Mouse (Mus musculus) kidney, postnatal 36 days (tissue): Measurements from ENCODE around the gene Lefty2.
"Not testable (repeated sequence)": the region's sequence is repeated elsewhere in the genome, so short reads cannot be mapped to it uniquely, and the experiment has no call there.

Experiments used
- DNase-seq, 2 experiments: peaks; one replicate each; pipeline ENCODE4 v3.0.0; 2021 to 2022; ENCODE audit warnings: mixed read lengths in 2 of 2

Lefty2 gene

DNA sequence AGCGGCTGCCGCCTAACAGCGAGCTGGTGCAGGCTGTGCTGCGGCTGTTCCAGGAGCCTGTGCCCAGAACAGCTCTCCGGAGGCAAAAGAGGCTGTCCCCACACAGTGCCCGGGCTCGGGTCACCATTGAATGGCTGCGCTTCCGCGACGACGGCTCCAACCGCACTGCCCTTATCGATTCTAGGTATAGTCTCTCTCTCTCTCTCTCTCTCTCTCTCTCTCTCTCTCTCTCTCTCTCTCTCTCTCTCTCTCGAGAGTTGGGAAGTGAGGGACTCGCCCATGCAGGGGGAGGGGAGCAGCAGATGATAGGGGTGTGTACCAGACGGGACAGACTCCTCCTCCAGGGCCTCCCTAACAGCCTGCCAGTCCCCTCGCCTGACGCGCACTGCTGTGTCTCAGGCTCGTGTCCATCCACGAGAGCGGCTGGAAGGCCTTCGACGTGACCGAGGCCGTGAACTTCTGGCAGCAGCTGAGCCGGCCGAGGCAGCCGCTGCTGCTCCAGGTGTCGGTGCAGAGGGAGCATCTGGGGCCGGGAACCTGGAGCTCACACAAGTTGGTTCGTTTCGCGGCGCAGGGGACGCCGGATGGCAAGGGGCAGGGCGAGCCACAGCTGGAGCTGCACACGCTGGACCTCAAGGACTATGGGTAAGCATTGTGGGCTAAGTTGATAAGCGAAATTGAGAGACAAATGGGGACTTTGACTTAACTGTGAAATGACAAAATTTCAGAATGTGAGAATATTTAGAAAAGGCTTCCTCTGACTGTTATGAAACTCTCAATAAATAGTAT is 43.9 kb downstream of the Lefty2 start:
- peak; percentile 43 to 53 for DNase-seq

GRCm38 (mm10) chr1:180937631-180938030 is 44.7 kb downstream of the Lefty2 start:
- DNase-seq: not testable (repeated sequence)

- not testable (repeated sequence) for DNase-seq
Measured at GRCm38 (mm10) chr1:180938781-180939180, 45.9 kb downstream of the Lefty2 start.

GRCm38 (mm10) chr1:180940776-180941460 is 48.0 kb downstream of the Lefty2 start:
- DNase-seq: no peak

DNA sequence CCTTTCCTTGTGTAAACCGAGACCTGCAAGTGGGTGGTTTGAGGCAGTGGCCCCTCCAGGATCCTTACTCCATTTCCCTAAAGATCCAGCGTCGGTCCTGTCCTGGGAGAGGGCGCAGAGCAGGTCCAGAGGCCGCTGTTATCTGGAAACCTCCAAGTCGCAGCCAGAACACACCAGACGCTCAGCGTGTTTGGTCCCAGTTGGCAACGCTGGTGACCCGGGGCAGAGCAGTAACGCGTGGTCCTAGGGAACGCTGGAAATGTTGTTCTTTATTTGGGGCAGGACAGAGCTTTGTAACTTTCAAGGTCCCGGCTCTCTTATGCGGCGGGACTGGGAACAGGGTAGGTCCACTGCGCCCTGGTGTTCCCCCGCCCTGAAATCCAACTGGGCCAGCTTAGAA is 48.8 kb downstream of the Lefty2 start:
- DNase-seq: no peak

DNA sequence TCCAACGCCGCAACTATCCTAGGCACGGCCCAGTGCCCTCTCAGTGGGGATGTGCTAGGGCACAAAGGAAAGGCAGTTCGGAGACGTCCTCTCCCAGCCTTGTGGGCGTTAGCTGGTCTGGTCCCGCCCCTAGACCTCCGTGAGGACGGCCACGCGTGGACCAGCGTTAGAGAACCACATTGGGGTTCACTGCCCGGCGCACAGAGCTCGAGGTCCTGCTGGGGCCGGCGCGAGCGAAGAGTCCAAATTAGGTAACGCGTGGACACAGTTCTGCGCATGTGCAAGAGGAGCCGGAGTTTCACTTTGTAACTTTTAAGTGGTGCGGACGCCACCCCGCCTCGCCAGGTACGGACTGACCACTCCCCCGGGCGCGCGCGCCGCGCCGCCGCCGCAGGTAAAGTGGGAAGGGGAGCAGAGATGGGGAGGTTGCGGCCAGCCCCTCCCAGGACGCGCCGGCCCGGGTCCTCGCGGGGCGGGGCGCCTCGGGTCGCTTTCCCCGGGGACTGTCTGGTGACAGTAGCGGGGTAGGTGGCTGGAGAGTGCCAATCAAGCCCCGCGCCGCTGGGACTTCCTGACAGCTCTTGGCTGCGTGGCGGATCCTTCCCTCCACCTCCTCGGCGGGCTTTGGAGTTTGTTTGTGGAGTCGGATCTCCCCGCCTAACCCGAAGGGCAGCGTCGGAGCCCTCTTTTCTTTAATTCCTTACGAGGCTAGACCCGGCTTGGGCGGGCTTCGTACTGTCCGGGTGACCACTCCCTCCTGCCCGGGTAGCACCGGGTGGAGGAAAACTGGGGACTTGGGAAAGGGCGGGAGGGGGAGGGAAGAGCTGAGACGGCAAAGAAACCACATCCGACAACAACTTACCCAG is 49.5 kb downstream of the Lefty2 start, which contains the start of gene Tmem63a:
Gene Tmem63a (plus strand): TSS at position 179 of the 866 bp plus-strand sequence.
- peak; percentile 86 to 89 for DNase-seq

DNA sequence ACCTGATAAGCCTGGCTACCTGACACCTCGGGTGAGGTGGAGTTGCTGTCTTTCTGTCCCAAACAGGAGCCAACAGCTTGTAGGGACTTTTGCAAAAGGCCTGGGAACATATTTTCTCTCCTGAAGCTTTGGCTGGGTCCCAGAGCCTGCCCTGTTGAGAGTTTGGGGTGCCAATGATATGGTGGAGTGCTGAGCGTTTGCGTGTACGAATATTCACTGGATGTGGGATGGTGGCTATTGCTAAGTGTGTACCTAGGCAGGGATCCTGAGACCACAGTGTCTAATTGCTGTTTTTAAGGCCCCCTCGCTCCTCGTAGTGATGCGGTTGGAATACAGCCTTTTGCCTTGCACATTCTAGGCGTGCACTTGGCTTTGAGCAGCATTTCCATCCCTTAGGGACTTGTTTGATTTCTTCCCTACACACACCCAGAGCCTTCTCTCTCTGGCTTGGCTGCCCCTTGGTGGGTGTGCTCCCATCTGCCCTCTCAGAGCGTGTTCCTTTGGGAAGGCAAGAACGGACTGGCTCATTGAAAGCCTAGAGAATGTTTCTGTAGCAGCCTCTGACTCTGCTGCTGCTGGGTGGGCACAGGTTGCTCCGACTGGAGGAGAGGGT is 50.2 kb downstream of the Lefty2 start:
- DNase-seq: no peak

DNA sequence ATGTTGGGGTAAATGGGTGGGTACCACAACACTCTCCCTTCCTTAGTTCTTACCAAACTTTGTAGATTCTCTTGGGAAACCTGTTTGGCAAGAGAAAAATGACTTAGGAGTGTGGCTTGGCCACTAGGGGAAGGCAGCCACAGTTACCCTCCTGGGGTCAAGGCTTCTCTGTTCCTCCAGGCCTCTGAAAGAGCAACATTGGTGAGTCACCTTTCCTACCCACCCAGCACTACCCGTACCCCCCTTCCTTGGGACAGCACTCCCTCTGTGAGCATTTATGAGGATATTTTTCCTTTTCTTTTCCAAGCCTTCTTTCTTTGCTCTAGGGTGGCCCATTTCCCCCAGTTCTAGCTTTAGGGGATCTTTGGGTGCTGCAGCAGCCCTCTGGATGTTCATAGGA is 51.0 kb downstream of the Lefty2 start:
- DNase-seq: no peak

DNA sequence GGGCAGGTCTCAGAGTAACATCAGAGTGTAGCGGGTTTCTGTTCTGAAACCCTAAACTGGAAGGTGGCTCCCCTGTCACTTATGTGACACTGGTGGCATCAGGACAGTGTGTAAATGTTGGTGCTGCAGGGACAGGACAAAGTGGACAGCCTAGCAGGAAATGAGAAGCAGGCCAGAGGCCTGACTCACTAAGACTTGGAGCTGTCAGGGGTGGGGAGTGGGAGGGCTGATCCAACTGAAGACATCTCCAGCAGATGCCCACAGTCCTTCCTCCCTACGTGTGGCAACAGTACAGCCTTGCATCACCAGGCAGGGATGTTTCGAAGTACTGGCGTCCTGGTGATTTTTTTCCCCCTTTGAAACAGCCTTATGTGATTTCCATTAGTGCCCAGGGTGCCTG is 51.6 kb downstream of the Lefty2 start:
- DNase-seq: no peak

GRCm38 (mm10) chr1:180945001-180945980 is 52.4 kb downstream of the Lefty2 start:
- peak; percentile 46 to 50 for DNase-seq

GRCm38 (mm10) chr1:180946448-180946847 is 53.5 kb downstream of the Lefty2 start:
- DNase-seq: peak in 1 of 2 experiments; percentile 30
